Mouse (Mus musculus) fibroblast of lung, adult 2 months (primary cell): ENCODE measurements around the gene 2610301B20Rik.
"Not testable (repeated sequence)": the region's sequence is repeated elsewhere in the genome, so short reads cannot be mapped to it uniquely, and the experiment has no call there.

Experiments
- DNase-seq: peaks from one replicate; pipeline ENCODE4 v3.0.0-alpha.2; 2011; ENCODE audit warnings: low read depth

The 2610301B20Rik gene

GRCm38 (mm10) chr4:10911417-10911816 lies 37.1 kb downstream of the 2610301B20Rik start:
- not testable (repeated sequence) for DNase-seq

- DNase-seq: no peak
Measured at GRCm38 (mm10) chr4:10911909-10912478, 37.7 kb downstream of the 2610301B20Rik start.

GRCm38 (mm10) chr4:10912611-10913301 lies 38.5 kb downstream of the 2610301B20Rik start:
- peak; percentile 47 for DNase-seq

- DNase-seq: no peak
Measured at GRCm38 (mm10) chr4:10913409-10913808, 39.1 kb downstream of the 2610301B20Rik start.

- DNase-seq: no peak
Measured at GRCm38 (mm10) chr4:10914766-10915165, 40.5 kb downstream of the 2610301B20Rik start.

- DNase-seq: no peak
Measured at GRCm38 (mm10) chr4:10915271-10915670, 41.0 kb downstream of the 2610301B20Rik start.

- DNase-seq: no peak
Measured at GRCm38 (mm10) chr4:10918402-10918801, 44.1 kb downstream of the 2610301B20Rik start.

- no peak for DNase-seq
Measured at GRCm38 (mm10) chr4:10919097-10919496, 44.8 kb downstream of the 2610301B20Rik start.

- no peak for DNase-seq
Measured at GRCm38 (mm10) chr4:10919530-10919929, 45.2 kb downstream of the 2610301B20Rik start.

GRCm38 (mm10) chr4:10919987-10920386 lies 45.7 kb downstream of the 2610301B20Rik start:
- no peak for DNase-seq

- DNase-seq: no peak
Measured at GRCm38 (mm10) chr4:10920622-10921021, 46.3 kb downstream of the 2610301B20Rik start.

GRCm38 (mm10) chr4:10923180-10923579 lies 48.9 kb downstream of the 2610301B20Rik start:
- DNase-seq: peak; percentile 26

- no peak for DNase-seq
Measured at GRCm38 (mm10) chr4:10924140-10924539, 49.8 kb downstream of the 2610301B20Rik start.

- DNase-seq: no peak
Measured at GRCm38 (mm10) chr4:10924541-10924940, 50.2 kb downstream of the 2610301B20Rik start.

- DNase-seq: no peak
Measured at GRCm38 (mm10) chr4:10926416-10926815, 52.1 kb downstream of the 2610301B20Rik start.

GRCm38 (mm10) chr4:10928158-10928557 lies 53.9 kb downstream of the 2610301B20Rik start:
- DNase-seq: no peak

GRCm38 (mm10) chr4:10929726-10930125 lies 55.4 kb downstream of the 2610301B20Rik start:
- no peak for DNase-seq

GRCm38 (mm10) chr4:10931040-10931439 lies 56.7 kb downstream of the 2610301B20Rik start:
- DNase-seq: no peak

GRCm38 (mm10) chr4:10932091-10932745 lies 57.9 kb downstream of the 2610301B20Rik start:
- no peak for DNase-seq

GRCm38 (mm10) chr4:10932782-10933181 lies 58.5 kb downstream of the 2610301B20Rik start:
- no peak for DNase-seq

GRCm38 (mm10) chr4:10936766-10937165 lies 62.5 kb downstream of the 2610301B20Rik start:
- DNase-seq: no peak
